Mouse (Mus musculus): ENCODE data around the gene Scoc. TPM values are rescaled to one million over a fixed set of nuclear protein-coding genes. Genes with fewer than 3 reads are reported as not detected.
"Not testable (repeated sequence)": the region's sequence is repeated elsewhere in the genome, so short reads cannot be mapped to it uniquely, and the experiment has no call there.

Scoc gene
- polyA plus RNA-seq, 1 experiment, result 12.6 TPM

DNA sequence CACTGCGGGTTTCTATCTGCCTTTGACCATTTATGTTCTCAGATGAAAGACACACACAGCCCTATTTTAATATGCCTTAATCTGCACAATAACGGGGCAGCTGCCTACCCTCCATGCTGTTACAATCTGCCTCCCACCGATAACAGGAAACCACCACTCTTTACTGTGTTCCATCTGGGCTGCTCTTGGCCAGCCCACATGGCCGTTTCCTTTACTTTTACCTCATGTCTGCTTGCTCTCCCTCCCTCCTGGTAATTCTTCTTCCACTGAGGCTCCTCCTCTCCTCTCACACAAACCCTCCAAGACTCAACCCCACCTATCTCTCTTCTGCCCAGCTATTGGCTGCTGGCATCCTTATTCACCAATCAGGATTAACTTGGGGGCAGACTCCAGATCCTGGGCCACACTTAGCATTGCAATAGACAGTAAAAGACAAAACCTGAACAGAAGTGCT is 29.1 kb downstream of the Scoc start:
- no peak for DNase-seq
- 55% methylated on average over 4 of the region's 4 CpGs for WGBS
- no peak for TF ChIP-seq POLR2A (IDR thresholded peaks at IDR 0.05; ENCODE audit: borderline replicate concordance, extremely low read depth, low read depth, low read length)
- TF ChIP-seq CTCF (IDR thresholded peaks at IDR 0.05; ENCODE audit: insufficient read depth, low read length), result no peak
- Histone ChIP-seq H3K4me3 (replicated peaks; ENCODE audit: extremely low read depth, low read depth, low read length) (no peak overlapping the region), H3K4me1 (ENCODE audit: control insufficient read depth, insufficient read depth, low read length) (no peaks in the 10 kb centered on the region)

- 87% methylated on average over 3 of the region's 3 CpGs for WGBS
- not testable (repeated sequence) for DNase-seq; H3K4me3 ChIP-seq (replicated peaks; ENCODE audit: extremely low read depth, low read depth, low read length); H3K4me1 ChIP-seq (ENCODE audit: control insufficient read depth, insufficient read depth, low read length)
Observed at GRCm38 (mm10) chr8:83428621-83429020, 29.6 kb downstream of the Scoc start.

GRCm38 (mm10) chr8:83426949-83427348 is 31.2 kb downstream of the Scoc start:
- no peak for TF ChIP-seq CTCF (IDR thresholded peaks at IDR 0.05; ENCODE audit: insufficient read depth, low read length)
- TF ChIP-seq POLR2A (IDR thresholded peaks at IDR 0.05; ENCODE audit: borderline replicate concordance, extremely low read depth, low read depth, low read length), result no peak
- H3K4me3 ChIP-seq (replicated peaks; ENCODE audit: extremely low read depth, low read depth, low read length), result no peak overlapping the region
- H3K4me1 ChIP-seq (ENCODE audit: control insufficient read depth, insufficient read depth, low read length), result no peaks in the 10 kb centered on the region
- 19% methylated on average over 7 of the region's 7 CpGs for WGBS
- no peak for DNase-seq

DNA sequence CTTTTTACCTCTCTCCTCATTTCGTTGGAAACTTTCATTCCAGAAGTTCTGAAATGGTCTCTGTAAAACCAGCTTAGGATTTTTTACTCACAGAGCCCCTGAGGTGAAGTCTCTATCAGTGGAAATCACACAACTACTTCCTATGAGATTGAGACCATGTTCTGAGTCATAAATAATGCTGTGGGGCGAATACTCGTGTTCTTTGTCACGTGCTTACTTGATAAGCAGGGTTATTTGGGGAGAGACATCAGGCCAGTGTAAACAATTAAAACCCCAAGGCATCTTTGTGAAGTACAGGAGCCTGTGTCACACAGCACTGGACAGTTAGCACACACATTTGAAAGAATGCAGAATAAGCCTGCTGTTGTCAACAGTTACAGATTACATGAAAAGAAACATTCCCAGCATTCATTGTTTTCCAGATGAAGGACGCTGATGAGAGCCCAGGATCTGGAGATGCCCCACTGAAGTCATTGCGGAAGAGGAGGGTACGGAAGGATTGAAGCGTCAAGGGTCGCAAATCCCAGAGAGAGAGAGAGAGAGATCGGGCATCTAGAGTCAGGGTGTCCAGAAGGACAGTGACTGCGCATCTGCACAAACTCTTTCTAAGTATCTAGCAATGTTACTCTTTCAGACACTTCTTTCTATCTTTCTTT is 32.0 kb downstream of the Scoc start:
- DNase-seq, result no peak
- WGBS, result 58% methylated on average over 11 of the region's 11 CpGs
- Histone ChIP-seq H3K4me3 (replicated peaks; ENCODE audit: extremely low read depth, low read depth, low read length) (no peak overlapping the region), H3K4me1 (ENCODE audit: control insufficient read depth, insufficient read depth, low read length) (no peaks in the 10 kb centered on the region)
- TF ChIP-seq CTCF (IDR thresholded peaks at IDR 0.05; ENCODE audit: insufficient read depth, low read length) (no peak), POLR2A (IDR thresholded peaks at IDR 0.05; ENCODE audit: borderline replicate concordance, extremely low read depth, low read depth, low read length) (no peak)

DNA sequence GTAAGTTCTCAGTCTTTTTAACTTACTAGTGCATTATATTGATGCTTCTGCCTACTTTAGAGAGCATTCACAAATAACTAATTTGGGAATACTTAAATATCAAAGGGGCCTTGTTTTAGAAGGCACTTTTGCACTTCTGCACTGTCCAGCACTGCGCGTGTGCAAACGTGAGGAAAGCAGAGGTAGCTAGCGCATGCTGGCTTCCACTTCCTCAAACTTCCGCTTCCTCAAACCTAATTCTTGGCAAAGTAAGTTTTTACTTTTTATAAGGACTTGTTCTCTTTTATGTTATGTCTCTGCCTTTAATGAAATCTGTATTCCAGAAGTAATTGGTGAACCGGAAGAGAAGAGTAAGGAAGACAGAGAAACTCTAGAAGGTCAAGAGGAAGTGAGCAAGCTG is 33.0 kb downstream of the Scoc start:
- Histone ChIP-seq H3K4me3 (replicated peaks; ENCODE audit: extremely low read depth, low read depth, low read length) (no peak overlapping the region), H3K4me1 (ENCODE audit: control insufficient read depth, insufficient read depth, low read length) (no peaks in the 10 kb centered on the region)
- no peak for TF ChIP-seq CTCF (IDR thresholded peaks at IDR 0.05; ENCODE audit: insufficient read depth, low read length)
- TF ChIP-seq POLR2A (IDR thresholded peaks at IDR 0.05; ENCODE audit: borderline replicate concordance, extremely low read depth, low read depth, low read length), result no peak
- DNase-seq, result no peak
- 84% methylated on average over 6 of the region's 6 CpGs for WGBS

- Histone ChIP-seq H3K4me1 (ENCODE audit: control insufficient read depth, insufficient read depth, low read length) (no peaks in the 10 kb centered on the region), H3K4me3 (replicated peaks; ENCODE audit: extremely low read depth, low read depth, low read length) (no peak overlapping the region)
- TF ChIP-seq POLR2A (IDR thresholded peaks at IDR 0.05; ENCODE audit: borderline replicate concordance, extremely low read depth, low read depth, low read length) (no peak), CTCF (IDR thresholded peaks at IDR 0.05; ENCODE audit: insufficient read depth, low read length) (no peak)
- WGBS, result 55% methylated on average over 13 of the region's 13 CpGs
- DNase-seq, result no peak
Observed at GRCm38 (mm10) chr8:83423032-83423825, 35.0 kb downstream of the Scoc start.

DNA sequence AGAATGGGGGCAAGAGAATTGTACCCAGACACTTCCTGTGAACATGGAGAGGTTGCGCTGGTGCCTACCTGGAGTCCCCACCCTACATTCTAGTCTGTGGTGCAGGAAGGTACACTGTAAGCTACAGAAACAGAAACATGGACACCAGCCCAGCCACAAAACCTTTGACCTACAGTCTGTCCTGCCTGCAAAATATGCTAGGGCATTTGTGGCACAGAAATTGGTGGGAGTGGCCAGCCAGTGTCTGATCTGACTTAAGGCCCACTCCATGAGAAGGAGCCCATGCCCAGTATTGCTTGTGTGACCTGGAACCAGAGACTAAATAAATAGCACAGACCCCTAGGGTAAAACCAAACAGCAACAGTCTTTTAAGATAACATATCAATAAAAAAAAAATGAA is 36.8 kb downstream of the Scoc start:
- no peaks in the 10 kb centered on the region for H3K4me1 ChIP-seq (ENCODE audit: control insufficient read depth, insufficient read depth, low read length)
- TF ChIP-seq CTCF (IDR thresholded peaks at IDR 0.05; ENCODE audit: insufficient read depth, low read length), result no peak
- no peak for TF ChIP-seq POLR2A (IDR thresholded peaks at IDR 0.05; ENCODE audit: borderline replicate concordance, extremely low read depth, low read depth, low read length)
- no peak overlapping the region for H3K4me3 ChIP-seq (replicated peaks; ENCODE audit: extremely low read depth, low read depth, low read length)
- DNase-seq, result no peak
- WGBS, result 90% methylated on average over 1 of the region's 1 CpGs

- WGBS, result 67% methylated on average over 11 of the region's 11 CpGs
- peak; percentile 29 for DNase-seq
- H3K4me1 ChIP-seq (ENCODE audit: control insufficient read depth, insufficient read depth, low read length), result no peaks in the 10 kb centered on the region
- H3K4me3 ChIP-seq (replicated peaks; ENCODE audit: extremely low read depth, low read depth, low read length), result no peak overlapping the region
- TF ChIP-seq CTCF (IDR thresholded peaks at IDR 0.05; ENCODE audit: insufficient read depth, low read length) (no peak), POLR2A (IDR thresholded peaks at IDR 0.05; ENCODE audit: borderline replicate concordance, extremely low read depth, low read depth, low read length) (no peak)
Observed at GRCm38 (mm10) chr8:83418805-83419516, 39.2 kb downstream of the Scoc start.

DNA sequence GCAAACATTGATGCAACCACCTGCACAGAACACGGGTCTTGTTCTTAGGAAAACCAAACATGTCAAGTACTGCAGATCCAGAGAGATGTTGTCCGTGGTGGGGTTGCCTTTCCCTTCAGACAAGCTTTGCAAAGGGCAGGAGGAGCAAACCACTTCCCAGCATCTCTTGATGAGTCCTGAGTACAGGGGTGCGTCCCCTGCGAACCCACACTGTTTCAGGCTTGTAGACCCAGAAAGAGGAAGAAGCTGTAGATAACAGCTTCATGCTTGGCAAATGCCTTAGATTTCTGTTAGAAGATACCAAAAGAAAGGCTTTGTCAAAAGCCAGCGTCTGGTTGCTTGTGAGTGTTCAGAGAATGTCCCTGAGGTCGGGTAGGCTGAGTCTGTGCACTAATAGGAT is 40.2 kb downstream of the Scoc start:
- no peak for TF ChIP-seq POLR2A (IDR thresholded peaks at IDR 0.05; ENCODE audit: borderline replicate concordance, extremely low read depth, low read depth, low read length)
- TF ChIP-seq CTCF (IDR thresholded peaks at IDR 0.05; ENCODE audit: insufficient read depth, low read length), result no peak
- 60% methylated on average over 6 of the region's 6 CpGs for WGBS
- no peak overlapping the region for H3K4me3 ChIP-seq (replicated peaks; ENCODE audit: extremely low read depth, low read depth, low read length)
- DNase-seq, result no peak
- no peaks in the 10 kb centered on the region for H3K4me1 ChIP-seq (ENCODE audit: control insufficient read depth, insufficient read depth, low read length)

Data from lung, adult 2 months (tissue).